Mouse (Mus musculus) urinary bladder, postnatal 14 days (tissue): ENCODE data around the gene Ndfip2.

Source experiments
- DNase-seq: peaks from one replicate; pipeline ENCODE4 v3.0.0; 2021; ENCODE audit warnings: low spot score

Gene Ndfip2

GRCm38 (mm10) chr14:105258379-105259034, at the start of gene Ndfip2:
Ndfip2 (plus strand) TSS chr14:105258573.
- DNase-seq = peak; percentile 86

DNA sequence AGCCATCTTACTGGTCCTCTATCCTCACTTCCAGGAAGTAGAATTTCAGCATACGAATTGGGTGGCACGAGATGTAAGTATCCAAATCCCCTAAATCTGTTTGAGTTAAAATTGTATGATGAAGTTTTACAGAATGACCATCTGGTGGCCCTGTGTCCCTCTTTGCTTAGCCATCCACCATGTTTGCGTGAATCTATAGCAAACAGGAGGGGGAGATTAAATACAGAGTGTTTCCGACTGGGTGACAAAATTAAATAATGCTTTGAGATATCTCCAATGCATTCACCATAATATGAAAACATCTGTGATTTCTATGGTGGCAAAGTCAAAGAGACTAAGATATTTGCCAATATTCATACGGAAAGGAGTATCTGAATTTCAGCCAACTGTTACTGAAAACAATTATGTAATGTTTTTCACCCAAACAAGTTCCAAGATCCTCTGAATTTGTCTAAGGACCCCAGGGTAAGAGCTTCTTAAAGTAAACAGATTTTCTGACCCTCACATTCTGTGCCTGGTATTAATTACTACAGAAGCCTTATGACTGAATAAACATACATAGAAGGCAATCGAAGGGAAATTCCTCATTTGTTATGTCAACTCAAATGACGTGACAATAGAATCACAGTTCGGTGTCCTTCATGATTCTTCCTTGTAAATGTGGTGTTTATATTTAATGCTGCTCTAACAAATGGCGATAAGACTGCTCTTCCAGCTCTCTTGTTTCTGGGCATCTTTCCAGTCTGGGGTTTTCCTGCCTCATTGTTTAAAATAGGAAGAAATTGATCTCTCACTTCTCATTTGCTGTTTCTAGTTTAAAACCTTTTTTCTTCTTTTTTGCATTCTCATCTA, 38.6 kb upstream of the Ndfip2 start:
- no peak for DNase-seq

- DNase-seq = no peak
Measured at GRCm38 (mm10) chr14:105222240-105222639, 36.1 kb upstream of the Ndfip2 start.

- no peak for DNase-seq
Measured at GRCm38 (mm10) chr14:105225790-105226189, 32.6 kb upstream of the Ndfip2 start.

GRCm38 (mm10) chr14:105232421-105232820, 26.0 kb upstream of the Ndfip2 start:
- DNase-seq = peak; percentile 20

- DNase-seq = no peak
Measured at GRCm38 (mm10) chr14:105236596-105236995, 21.8 kb upstream of the Ndfip2 start.

- no peak for DNase-seq
Measured at GRCm38 (mm10) chr14:105237736-105238135, 20.6 kb upstream of the Ndfip2 start.

DNA sequence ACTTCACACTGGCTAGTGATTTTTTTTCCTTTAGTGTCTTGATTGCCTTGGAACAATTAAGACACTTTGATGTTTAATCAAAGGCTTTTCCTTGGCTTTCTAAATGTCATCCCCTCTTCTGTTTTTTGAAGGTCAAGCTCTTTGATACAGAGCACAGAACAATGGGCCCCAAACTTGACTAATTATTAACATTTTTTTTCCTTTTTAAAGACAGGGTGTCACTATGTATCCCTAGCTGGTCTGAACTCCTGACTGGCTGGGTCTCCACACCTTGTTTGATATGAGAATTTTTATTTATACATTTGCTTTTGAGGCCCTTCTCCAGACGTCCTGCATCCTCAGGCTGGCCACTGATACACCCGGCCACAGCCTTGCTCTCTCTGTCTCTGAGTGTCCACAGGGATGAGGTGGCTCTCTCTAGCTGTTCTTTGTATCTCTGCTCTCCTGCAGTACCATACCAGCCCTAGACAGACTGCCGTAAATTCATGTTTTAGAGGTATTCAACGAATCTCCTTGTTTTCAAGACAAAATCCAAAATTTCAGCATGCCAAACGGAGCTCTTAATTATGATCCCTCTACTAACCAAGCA, 19.8 kb upstream of the Ndfip2 start:
- no peak for DNase-seq

GRCm38 (mm10) chr14:105240120-105240519, 18.3 kb upstream of the Ndfip2 start:
- no peak for DNase-seq

DNA sequence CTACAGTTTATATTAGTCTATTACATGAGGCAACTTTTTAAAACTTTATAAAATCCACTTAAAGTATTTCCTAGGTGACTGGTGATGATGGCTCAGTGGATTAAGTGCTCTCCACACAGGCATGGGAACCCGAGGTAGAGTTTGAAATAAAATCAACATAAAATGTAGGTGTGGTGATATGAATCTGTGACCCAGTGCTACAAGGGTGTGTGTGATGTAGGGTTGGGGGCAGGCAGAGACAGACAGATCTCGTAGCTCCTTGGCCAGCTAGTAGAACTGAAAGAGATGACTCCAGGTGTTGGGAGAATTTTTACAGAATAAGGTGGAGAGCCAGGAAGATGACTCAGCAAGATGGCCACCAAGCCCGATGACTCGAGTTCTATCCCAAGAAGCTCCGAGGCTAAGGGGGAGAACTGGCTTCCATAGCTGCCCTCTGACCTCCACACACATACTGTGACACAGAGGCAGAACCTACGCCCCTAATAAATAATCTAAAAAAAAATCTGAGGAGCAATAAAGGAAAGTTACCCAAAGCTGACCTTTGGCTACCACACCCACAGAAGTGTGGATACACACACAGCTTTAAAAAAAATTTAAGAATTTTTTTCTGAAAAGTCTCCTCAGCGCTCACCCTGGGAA, 14.4 kb upstream of the Ndfip2 start:
- no peak for DNase-seq

- DNase-seq = no peak
Measured at GRCm38 (mm10) chr14:105251038-105251437, 7.3 kb upstream of the Ndfip2 start.

GRCm38 (mm10) chr14:105253304-105253703, 5.1 kb upstream of the Ndfip2 start:
- no peak for DNase-seq

DNA sequence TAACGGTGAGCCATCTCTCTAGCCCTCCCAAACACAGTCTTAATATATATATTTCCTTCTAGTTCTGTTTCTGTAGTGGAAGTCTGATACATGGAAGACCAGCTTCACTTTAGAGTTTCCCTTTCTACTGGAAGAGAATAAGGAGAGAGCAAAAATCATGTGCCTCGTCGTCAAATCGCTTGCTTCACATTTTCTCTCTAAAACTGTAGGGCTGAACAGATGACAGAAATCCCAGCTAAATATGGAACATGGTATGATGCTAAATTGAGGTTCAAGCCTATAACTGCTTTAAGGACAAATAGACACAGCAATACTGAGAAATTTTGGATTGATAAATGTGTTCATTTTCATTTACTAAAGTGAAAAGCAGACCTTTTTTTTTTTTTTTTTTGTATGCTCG, 4.0 kb upstream of the Ndfip2 start:
- DNase-seq = no peak

DNA sequence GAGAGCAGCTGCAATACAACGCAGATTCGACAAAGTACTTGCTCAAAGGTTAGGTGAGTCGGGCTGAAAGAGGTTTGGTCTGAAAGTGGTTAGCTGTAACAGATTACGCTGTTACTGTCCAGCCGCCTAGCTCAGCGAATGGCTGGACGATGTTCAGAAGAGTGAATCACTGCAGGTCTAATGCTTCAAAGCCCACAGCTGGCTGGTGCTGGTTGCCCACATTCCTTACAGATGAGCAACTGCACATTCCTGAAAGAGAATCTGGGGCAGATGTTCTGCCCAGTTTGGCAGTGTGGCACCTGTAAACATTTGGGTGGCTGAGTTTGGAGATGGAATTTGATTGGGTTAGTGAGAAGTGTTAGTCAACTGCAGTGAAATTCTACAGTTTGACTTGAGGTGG, 2.8 kb upstream of the Ndfip2 start:
- peak; percentile 5 for DNase-seq

DNA sequence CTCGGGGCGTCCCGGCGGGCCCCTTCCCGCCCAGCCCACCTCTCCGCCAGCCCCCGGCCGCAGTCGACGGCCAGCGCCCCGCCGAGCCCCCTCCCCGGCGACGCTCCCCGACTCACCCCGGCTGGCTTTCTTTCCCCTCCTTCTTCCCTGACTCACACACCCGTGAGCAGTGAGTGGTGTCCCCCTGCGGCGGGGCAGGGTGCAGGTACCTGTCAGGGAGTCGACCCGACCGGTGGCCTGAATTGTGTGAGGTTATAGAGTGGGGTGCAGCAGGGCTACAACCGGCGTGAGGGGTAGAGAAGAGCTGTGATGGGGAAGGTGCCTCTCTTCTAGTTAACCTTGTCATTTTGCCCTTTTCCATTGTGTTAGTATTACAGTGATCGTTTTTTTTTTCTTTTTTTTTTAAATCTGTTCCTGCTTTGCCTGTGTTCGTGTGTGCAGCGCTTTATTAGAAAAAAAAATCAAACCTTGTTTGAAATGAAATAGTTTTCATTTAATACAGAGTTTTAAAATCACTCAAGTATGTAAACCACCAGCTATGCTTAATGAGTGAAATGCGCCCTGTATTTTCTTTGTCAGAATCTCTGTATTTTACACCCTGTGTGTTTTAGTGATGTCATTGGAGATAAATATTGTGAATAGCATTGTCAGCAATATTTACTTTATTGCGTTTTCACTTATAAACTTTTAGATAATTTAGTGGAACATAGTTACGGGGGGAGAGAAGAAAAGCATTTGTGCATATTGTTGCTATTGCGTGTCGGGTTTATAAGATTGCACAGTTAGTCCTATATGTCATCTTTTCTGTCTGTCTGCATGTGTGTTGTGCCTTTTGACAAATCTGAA, 885 bp downstream of the Ndfip2 start:
- peak; percentile 41 for DNase-seq

- no peak for DNase-seq
Measured at GRCm38 (mm10) chr14:105262923-105263322, 4.5 kb downstream of the Ndfip2 start.

DNA sequence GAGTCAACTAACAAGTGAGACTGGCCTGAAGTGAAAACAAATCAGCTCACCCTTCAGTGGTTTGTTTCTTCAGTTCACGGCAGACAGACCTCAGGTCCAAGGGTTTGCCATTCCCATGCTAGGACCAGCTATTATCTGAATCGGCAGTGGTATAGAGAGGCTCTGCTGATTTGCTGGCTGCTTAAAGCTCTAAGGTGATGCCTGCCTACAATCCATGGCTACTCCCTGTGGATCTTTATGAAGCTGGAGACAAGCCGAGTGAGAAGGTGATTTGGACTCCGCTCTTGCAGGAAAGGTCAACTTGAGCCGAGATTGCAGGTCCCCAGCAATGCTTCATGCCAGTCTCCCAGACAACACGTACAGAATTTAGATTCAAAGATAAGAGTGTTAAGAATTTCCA, 8.7 kb downstream of the Ndfip2 start:
- no peak for DNase-seq

- DNase-seq = no peak
Measured at GRCm38 (mm10) chr14:105272030-105272429, 13.7 kb downstream of the Ndfip2 start.

- no peak for DNase-seq
Measured at GRCm38 (mm10) chr14:105272539-105272938, 14.2 kb downstream of the Ndfip2 start.

DNA sequence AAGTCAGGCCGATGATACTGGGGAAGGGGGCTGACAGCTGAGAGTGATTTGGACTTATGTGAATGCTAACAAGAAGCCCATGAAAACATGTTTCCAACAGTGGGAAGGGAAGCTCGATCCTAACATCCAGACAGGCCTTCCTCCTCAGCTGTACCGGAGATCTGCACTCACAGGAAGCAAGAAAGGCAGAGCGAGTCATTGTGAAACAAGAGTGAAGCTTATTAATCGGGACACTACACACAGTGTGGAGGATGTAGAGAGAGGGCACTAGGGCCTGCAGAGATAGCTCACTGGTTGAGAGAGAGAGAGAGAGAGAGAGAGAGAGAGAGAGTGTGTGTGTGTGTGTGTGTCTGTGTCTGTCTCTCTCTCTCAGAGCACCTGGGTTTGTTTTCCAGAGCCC, 16.8 kb downstream of the Ndfip2 start:
- DNase-seq = no peak

GRCm38 (mm10) chr14:105277277-105277676, 18.9 kb downstream of the Ndfip2 start:
- no peak for DNase-seq

GRCm38 (mm10) chr14:105284062-105284461, 25.7 kb downstream of the Ndfip2 start:
- DNase-seq = no peak
